Mouse (Mus musculus): ENCODE measurements around the gene Mapk14.

DNA sequence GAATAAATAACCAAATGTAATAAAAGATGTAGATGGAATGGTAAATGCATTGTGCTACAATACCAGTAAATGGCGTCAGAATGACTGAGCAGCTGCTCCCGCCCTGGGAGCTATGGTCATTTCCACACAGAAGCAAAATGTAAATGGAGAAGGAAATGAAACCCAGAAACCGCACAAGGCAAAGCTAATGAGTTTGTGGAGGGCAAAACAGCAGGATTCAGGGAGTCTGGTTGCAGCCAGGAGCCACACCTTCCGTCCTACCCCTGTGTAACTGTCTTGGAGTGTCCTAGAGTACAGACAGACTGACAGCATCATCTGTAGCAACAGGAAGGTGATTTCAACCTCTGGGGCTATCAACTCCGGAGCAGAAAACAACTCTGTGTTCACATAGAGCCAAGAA, 65.3 kb downstream of the Mapk14 start:
- no peak for TF ChIP-seq POLR2A (IDR thresholded peaks at IDR 0.05; ENCODE audit: insufficient read depth, low read depth, low read length)
- no peak for TF ChIP-seq EP300 (IDR thresholded peaks at IDR 0.05; ENCODE audit: insufficient read depth, low read depth, low read length)
- TF ChIP-seq CTCF (IDR thresholded peaks at IDR 0.05): no peak
